Mouse (Mus musculus): Measurements from ENCODE around the gene Tmod3.

DNA sequence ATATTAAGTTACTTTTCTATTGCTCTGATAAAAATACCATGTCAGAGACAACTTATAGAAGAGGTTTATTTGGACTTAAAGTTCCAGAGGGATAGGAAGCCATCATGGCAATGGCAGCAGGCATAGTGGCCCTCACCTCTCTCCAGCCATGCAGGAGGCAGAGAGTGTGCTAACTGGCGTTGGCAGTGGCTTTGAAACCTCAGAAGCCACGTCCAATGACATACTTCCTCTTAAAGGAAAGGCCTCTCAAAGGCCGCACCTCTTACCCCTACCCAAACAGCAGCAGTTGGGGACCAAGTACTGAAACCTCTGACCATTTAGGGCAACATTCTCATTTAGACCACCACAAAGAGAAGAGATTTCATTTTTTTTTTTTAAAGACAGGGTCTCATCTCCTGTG, 82.2 kb downstream of the Tmod3 start:
- TF ChIP-seq CTCF (IDR thresholded peaks at IDR 0.05; ENCODE audit: control insufficient read depth, insufficient read depth, low read length) (no peak), POLR2A (IDR thresholded peaks at IDR 0.05; ENCODE audit: borderline replicate concordance, control insufficient read depth, low read depth, low read length) (no peak)
